Mouse (Mus musculus) Patski (cell line): ENCODE data around the gene Nr5a1. TPM values are rescaled to one million over a fixed set of nuclear protein-coding genes. Genes with fewer than 3 reads are reported as not detected.
A peak's percentile ranks its signal among the peaks of the same experiment; 100 is the strongest.

Experiments used
- ATAC-seq: fragments of 100-300 bp; one replicate; pipeline ENCODE4 v1.8.0; 2021
- CTCF ChIA-PET: fragments of 350-600 bp; sonication (Branson Sonifier 250); formaldehyde crosslinking; loops from one replicate; lab custom pipeline; 2022; ENCODE audit warnings: inconsistent platforms; lab: Charles Lee
- POLR2A ChIA-PET: fragments of 350-600 bp; sonication (Branson Sonifier 250); formaldehyde crosslinking; loops from one replicate; lab custom pipeline; 2022; ENCODE audit warnings: antibody characterized with exemption, inconsistent platforms; lab: Charles Lee
- DNase-seq: peaks from one replicate; pipeline ENCODE4 v3.0.0-alpha.2; 2011; ENCODE audit warnings: low read depth, low spot score
- H3K27me3 ChIP-seq: fragments of 371-371 bp; one replicate; pipeline ENCODE4 v1.5.1; 2021
- CTCF ChIP-seq: fragments of 100-300 bp; IDR thresholded peaks from one replicate; pipeline ENCODE4 v1.5.1; 2021
- in situ Hi-C: fragments of 300-500 bp; cut with MboI; formaldehyde crosslinking; loops from 3 replicates; pipeline ENCODE4 v1.11.1; 2018; ENCODE audit warnings: low pct_unique_long_range_greater_than_20kb, mixed read lengths
- polyA plus RNA-seq: library from polyadenylated mRNA; unstranded; gene quantifications from one replicate; pipeline ENCODE4 v1.2.3, GENCODE M21; 2021

Nr5a1 gene
- polyA plus RNA-seq, 1 experiment from 2014 or later = not detected

DNA sequence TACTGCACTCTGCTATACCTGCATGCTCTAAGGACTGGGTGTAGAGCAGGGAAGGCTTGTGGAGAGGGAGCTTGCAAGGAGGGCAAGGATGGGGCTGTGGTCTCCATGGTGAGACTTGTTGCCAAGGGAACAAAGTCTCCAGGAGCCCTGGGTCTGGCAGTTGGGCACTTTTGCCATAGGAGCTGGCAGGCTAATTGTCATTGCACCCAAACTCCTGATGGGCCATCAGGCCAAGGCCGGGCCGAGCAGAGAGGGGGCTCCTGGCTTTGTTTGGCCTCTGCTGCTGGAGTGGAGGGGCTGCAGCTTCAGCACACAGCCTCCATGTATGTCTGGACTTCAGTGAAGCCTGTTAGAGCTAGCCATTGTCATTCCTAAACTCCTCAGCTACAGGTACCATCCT is 6.3 kb upstream of the Nr5a1 start:
- no peak for TF ChIP-seq CTCF
- no peak for DNase-seq
- ATAC-seq = peak; percentile 4
- H3K27me3 ChIP-seq = no peaks in the 10 kb centered on the region
- in situ Hi-C loops = no loop called here
- CTCF ChIA-PET = interaction anchor here (1.4 kb wide), 1 partner anchor 24 kb away, joined by 4 read pairs; no protein-coding TSS in a partner anchor
- POLR2A ChIA-PET = no interaction called here

- TF ChIP-seq CTCF = no peak
- H3K27me3 ChIP-seq = no peaks in the 10 kb centered on the region
- no peak for ATAC-seq
- ChIA-PET CTCF (interaction anchor here (0.9 kb wide), 1 partner anchor 9 kb away, joined by 3 read pairs; no protein-coding TSS in a partner anchor), POLR2A (no interaction called here)
- in situ Hi-C loops = no loop called here
- DNase-seq = no peak
These were observed 5.0 kb upstream of the Nr5a1 start for GRCm38 (mm10) chr2:38719354-38719753.

GRCm38 (mm10) chr2:38718676-38719075 is 4.3 kb upstream of the Nr5a1 start:
- H3K27me3 ChIP-seq = no peaks in the 10 kb centered on the region
- POLR2A ChIA-PET = no interaction called here
- CTCF ChIA-PET = interaction anchor here (0.8 to 0.9 kb wide), 2 partner anchors 10 to 56 kb away, joined by 3 read pairs; no protein-coding TSS in a partner anchor
- TF ChIP-seq CTCF = no peak
- DNase-seq (no peak), ATAC-seq (no peak)
- in situ Hi-C loops = no loop called here

GRCm38 (mm10) chr2:38717436-38717835 is 3.1 kb upstream of the Nr5a1 start:
- in situ Hi-C loops = no loop called here
- TF ChIP-seq CTCF = no peak
- H3K27me3 ChIP-seq = no peaks in the 10 kb centered on the region

DNA sequence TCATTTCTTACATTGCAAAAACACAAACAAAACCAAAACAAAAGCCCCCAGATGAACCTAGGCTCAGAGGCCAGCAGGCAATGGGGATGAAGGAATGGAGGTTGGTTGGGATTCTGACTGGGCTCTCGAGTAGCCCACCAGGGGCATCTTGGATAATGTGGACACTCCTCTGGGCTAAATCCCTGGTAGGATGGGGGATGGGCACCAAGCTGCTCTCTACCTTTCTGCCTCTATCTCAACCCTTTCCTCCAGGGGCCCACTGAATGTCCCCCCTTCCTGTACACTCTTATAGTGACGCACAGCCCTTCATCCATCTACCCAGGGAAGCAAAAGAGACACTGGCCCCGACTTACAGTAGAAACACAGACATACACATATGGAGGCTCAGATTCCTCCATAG is 746 bp downstream of the Nr5a1 start:
- TF ChIP-seq CTCF = no peak
- ChIA-PET CTCF (no interaction called here), POLR2A (no interaction called here)
- ATAC-seq = no peak
- no peak for DNase-seq
- in situ Hi-C loops = no loop called here
- peaks cover 19% of the 10 kb centered on the region for H3K27me3 ChIP-seq

More at GRCm38 (mm10) chr2:38717436-38717835, 3.1 kb upstream of the Nr5a1 start:
- no peak for DNase-seq
- peak; percentile 56 for ATAC-seq
- POLR2A ChIA-PET = no interaction called here
- CTCF ChIA-PET = interaction anchor here (1.1 to 1.3 kb wide), 2 partner anchors 10 to 23 kb away, joined by 3 to 4 read pairs; no protein-coding TSS in a partner anchor

DNA sequence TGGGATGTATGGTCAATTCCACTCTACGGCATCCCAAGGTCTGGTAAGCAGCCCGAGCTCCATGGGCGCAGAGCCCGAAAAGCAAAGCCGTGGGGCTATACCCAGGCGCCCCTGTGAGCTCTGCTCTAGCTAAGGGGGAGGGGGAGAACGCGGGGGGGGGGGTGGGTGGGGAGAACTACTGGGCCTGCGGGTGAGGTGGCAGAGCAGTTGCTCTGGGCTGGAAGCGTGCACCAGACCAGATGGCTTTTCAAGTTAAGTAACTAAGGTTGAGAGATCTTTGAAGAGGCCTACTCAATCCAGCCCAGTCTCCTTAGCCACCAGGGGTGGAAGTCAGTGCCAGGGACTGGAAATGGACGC is 1.6 kb downstream of the Nr5a1 start:
- no peak for ATAC-seq
- ChIA-PET POLR2A (no interaction called here), CTCF (no interaction called here)
- TF ChIP-seq CTCF = no peak
- in situ Hi-C loops = no loop called here
- no peak for DNase-seq
- H3K27me3 ChIP-seq = peaks cover 22% of the 10 kb centered on the region

DNA sequence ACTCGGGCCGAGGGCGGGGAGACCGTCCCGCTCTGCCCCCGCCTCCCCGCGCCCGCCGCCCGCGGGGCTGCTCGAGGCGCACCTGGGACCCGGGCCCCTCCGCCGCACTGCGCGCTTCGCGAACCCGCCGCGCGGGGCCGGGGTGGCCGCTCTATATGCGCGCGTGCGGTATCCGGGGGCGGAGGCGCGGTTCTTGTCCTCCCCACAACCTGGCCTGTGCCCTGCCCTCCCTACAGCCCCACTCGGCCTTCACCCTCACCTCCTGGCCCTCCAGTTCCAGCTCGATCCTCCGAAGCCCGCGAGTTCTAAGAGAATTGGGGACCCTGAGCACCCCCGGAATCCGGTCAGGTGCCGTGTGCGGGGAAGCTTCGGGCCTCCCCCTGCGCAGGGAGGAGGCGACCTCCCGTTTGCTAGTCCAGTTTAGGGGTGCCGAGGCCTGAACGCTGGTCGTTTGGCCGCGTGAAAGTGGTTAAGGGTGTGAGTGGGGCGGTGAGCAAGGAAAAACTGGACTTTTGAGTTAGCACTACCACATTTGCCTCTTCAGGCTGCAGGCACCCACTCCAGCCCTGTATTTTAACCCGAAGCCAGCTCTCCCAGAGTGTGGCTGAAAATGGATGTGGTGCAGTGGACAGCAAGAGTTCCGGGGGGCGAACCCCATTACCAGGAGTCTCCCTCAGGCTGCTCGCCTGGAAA is 2.1 kb downstream of the Nr5a1 start:
- no peak for TF ChIP-seq CTCF
- in situ Hi-C loops = no loop called here
- ChIA-PET POLR2A (no interaction called here), CTCF (no interaction called here)
- no peak for DNase-seq
- no peak for ATAC-seq
- peaks cover 25% of the 10 kb centered on the region for H3K27me3 ChIP-seq

DNA sequence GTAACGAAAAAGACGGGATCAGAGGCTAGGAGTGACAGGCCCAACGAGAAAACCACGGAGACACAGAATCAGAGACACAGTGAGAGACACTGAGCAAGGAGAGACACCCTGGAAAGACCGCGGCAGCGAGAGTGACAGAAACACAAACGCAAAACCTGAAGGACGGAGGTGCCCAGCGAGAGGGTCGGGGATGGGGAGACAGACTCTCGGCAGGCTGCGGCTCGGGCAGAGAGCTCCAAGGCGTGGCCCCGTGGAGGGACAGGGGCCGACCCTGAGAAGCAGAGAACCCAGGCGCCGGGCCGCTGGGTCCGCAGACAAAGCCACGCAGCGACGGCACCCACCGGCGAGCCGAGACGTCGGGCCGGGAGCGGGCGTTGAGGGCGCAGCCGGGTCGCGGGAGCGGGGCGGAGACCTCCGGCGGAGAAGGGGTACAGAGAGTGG is 2.9 kb downstream of the Nr5a1 start:
- in situ Hi-C loops = no loop called here
- no peak for DNase-seq
- no peak for ATAC-seq
- CTCF ChIA-PET = no interaction called here
- TF ChIP-seq CTCF = no peak
- POLR2A ChIA-PET = no interaction called here
- H3K27me3 ChIP-seq = peaks cover 28% of the 10 kb centered on the region

DNA sequence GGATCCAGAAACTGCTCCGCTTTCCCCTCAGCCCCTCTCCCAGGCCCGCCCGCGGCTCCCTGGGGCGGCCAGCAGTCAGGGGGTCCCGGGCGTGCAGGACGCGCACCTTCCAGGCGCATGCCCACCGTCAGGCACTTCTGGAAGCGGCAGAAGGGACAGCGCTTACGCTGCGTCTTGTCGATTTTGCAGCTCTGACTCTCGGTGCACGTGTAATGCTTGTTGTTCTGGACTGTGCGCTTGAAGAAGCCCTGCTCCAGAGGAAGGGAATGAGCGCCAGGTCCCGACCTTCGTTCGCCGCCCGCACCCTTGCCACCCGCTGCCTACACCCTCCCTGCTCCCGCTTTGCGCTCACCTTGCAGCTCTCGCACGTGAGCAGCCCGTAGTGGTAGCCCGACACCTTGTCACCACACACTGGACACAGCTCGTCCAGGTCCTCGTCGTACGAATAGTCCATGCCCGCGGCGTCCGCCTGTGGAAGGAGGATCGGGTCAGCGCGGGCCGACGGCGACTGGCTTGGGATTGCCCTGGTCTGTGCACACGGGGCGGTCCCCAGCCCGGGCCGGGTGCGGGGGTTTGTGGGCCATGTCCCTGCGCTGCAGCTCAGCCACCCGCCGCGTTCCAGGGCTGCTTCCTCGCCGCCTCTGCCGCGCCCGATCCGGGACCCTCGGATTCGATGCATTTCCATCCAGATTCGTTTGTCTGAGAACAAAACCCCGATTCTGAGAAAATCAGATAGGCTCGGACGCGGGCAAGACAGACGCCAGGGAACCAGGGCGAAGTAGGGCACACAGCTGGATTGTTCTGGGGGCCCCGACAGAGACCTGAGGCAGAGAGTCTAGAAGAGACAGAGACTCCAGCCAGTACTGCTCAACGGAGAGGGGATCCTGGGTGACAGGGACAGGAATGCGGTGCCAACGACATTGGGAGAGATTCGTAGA is 3.8 kb downstream of the Nr5a1 start:
- in situ Hi-C loops = no loop called here
- DNase-seq (no peak), ATAC-seq (no peak)
- peaks cover 36% of the 10 kb centered on the region for H3K27me3 ChIP-seq
- CTCF ChIA-PET = interaction anchor here (1.2 kb wide), 1 partner anchor 15 kb away, joined by 3 read pairs; no protein-coding TSS in a partner anchor
- TF ChIP-seq CTCF = no peak
- POLR2A ChIA-PET = interaction anchor here (1.1 kb wide), 1 partner anchor 54 kb away, joined by 3 read pairs; no protein-coding TSS in a partner anchor

- H3K27me3 ChIP-seq = peaks cover 44% of the 10 kb centered on the region
- POLR2A ChIA-PET = interaction anchor here (0.6 to 1.1 kb wide), 3 partner anchors 13 to 53 kb away, joined by 3 to 4 read pairs (median 3); no protein-coding TSS in a partner anchor
- in situ Hi-C loops = no loop called here
- CTCF ChIA-PET = interaction anchor here (1.2 kb wide), 1 partner anchor 14 kb away, joined by 3 read pairs; no protein-coding TSS in a partner anchor
- ATAC-seq = peak; percentile 10
- TF ChIP-seq CTCF = no peak
- DNase-seq = no peak
These were observed 5.2 kb downstream of the Nr5a1 start for GRCm38 (mm10) chr2:38708907-38709688.
